Mouse (Mus musculus) intestine, embryonic 16.5 days (tissue): Measurements from ENCODE around the gene Dnah3. TPM values are rescaled to one million over a fixed set of nuclear protein-coding genes. Genes with fewer than 3 reads are reported as not detected.
A peak's percentile ranks its signal among the peaks of the same experiment; 100 is the strongest.

Experiments
- ATAC-seq: fragments of 200-750 bp; cut with Nextera tagmentation; 2 replicates; pipeline ENCODE4 v1.8.0; 2017; ENCODE audit warnings: moderate TSS enrichment, moderate library complexity
- H3K27ac ChIP-seq: fragments of 300-500 bp; sonication (generic); 2 replicates; pipeline ENCODE4 v1.5.1; 2014; ENCODE audit warnings: mild to moderate bottlenecking, low read length
- H3K27me3 ChIP-seq: fragments of 300-500 bp; sonication (generic); replicated peaks from 2 replicates; pipeline ENCODE4 v1.6.1; 2014; ENCODE audit warnings: low read length, control low read depth, mixed read lengths; ENCODE audit not compliant: control insufficient read depth, insufficient read depth
- H3K36me3 ChIP-seq: fragments of 300-500 bp; sonication (generic); 2 replicates; pipeline ENCODE4 v1.6.1; 2014; ENCODE audit warnings: low read length, control low read depth; ENCODE audit not compliant: control insufficient read depth, insufficient read depth
- H3K4me1 ChIP-seq: fragments of 300-500 bp; sonication (generic); 2 replicates; pipeline ENCODE4 v1.6.1; 2014; ENCODE audit warnings: low read length, control low read depth, mixed read lengths; ENCODE audit not compliant: control insufficient read depth, insufficient read depth
- H3K4me2 ChIP-seq: fragments of 300-500 bp; sonication (generic); 2 replicates; pipeline ENCODE4 v1.6.1; 2014; ENCODE audit warnings: low read depth, low read length, control low read depth
- H3K4me3 ChIP-seq: fragments of 300-500 bp; sonication (generic); 2 replicates; pipeline ENCODE4 v1.5.1; 2014; ENCODE audit warnings: mild to moderate bottlenecking, low read length
- H3K9ac ChIP-seq: fragments of 300-500 bp; sonication (generic); 2 replicates; pipeline ENCODE4 v1.6.1; 2014; ENCODE audit warnings: low read depth, low read length
- H3K9me3 ChIP-seq: fragments of 300-500 bp; sonication (generic); 2 replicates; pipeline ENCODE4 v1.6.1; 2016; ENCODE audit warnings: low read length, control low read depth; ENCODE audit not compliant: control insufficient read depth
- WGBS: fragments of 180-500 bp; shearing (Covaris S2); extraction: QIAGEN DNeasy Blood & Tissue Kit; methylation state at CpG from one replicate; pipeline ENCODE4 v1.1.7; 2014; 5-methylcytosine and 5-hydroxymethylcytosine counted together
- polyA plus RNA-seq: library from polyadenylated mRNA; unstranded; fragments of >200 nt; fragmentation: Nextera tagmentation; extraction: Ambion mirVana; gene quantifications from 2 replicates; pipeline ENCODE4 v1.2.1, GENCODE M21; 2015

Gene Dnah3
- polyA plus RNA-seq = not detected in 2 replicates

DNA sequence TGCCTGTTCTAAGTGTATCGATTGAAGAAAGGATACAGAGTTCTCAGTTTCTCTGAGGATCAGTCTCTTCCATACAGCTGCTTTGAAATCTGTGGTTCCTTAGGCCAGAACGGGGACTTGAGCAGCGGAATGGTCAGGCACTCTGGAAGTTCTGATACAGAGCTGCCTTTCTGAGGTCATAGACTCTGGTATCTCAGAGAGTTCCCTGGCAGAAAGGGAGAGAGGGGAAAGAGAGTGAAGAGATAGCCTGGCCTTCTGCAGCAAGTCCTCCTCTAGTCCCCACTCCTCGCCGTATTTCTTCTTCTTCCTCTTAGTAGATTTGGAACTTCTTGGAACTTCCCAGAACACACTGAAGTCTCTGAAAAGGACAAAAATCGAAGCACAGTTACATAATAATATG, at the start of gene Dnah3:
TSS of gene Dnah3 (minus strand) at position 101 of the 400 bp plus-strand sequence.
- no peak within 1 kb of the TSS for H3K27ac ChIP-seq
- no peak within 1 kb of the TSS for H3K4me2 ChIP-seq
- ATAC-seq = no peak
- no peak within 1 kb of the TSS for H3K9ac ChIP-seq
- WGBS = 85% methylated on average over 6 of the region's 6 CpGs
- no peak within 1 kb of the TSS for H3K4me3 ChIP-seq
- no peaks in the 10 kb centered on the region for H3K27me3 ChIP-seq
- no peaks in the 10 kb centered on the region for H3K9me3 ChIP-seq
- H3K4me1 ChIP-seq = no peaks in the 10 kb centered on the region
- H3K36me3 ChIP-seq = no peaks in the 10 kb centered on the region

DNA sequence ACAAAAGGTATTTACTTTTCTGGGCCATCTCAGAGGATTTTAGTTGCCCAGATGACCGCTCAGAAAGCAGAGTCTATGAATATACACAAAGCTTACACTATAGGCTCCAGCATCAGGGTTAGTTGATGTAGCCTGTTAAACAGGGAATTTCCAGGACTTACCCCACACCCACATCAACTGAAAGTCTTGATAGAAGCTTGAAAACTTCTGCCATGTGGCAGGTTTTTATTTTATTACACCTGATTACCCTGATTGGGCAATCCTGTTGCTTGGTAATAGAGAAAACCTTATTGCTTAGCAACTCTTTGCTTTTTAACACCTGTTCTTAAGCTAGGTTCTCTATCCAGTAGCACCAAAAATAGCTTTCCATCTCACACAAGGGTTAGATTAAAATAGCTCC, 47.7 kb upstream of the Dnah3 start:
- Histone ChIP-seq H3K27ac (no peak overlapping the region), H3K4me1 (no peaks in the 10 kb centered on the region), H3K4me2 (no peak overlapping the region), H3K9me3 (no peaks in the 10 kb centered on the region), H3K9ac (no peak overlapping the region), H3K27me3 (no peaks in the 10 kb centered on the region), H3K36me3 (no peaks in the 10 kb centered on the region), H3K4me3 (no peak overlapping the region)
- ATAC-seq = peak; percentile 44; the same call in 1 of the 2 replicates
- 86% methylated on average over 1 of the region's 1 CpGs for WGBS

DNA sequence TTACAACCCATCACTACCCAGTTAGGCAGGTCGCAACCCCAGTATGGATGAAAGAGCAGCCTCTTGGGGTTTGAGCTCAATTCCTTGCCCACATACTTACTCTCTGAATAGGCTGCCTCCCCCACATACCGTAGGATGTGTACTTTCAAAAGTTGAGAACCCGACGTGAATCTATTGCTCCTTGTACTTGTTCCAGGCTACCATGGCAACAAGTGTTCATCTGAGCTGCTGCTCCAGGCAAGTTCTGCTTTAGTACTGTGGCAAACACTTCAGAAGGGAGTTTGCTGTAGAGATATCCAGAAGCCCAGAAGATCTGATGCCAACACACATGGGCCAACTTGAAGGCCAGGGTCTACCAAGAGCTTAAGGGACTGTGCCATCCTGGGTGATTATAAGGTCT, 33.9 kb upstream of the Dnah3 start:
- 73% methylated on average over 4 of the region's 4 CpGs for WGBS
- Histone ChIP-seq H3K36me3 (no peaks in the 10 kb centered on the region), H3K9me3 (no peaks in the 10 kb centered on the region), H3K9ac (no peak overlapping the region), H3K4me2 (no peak overlapping the region), H3K27ac (no peak overlapping the region), H3K4me1 (0 out of 2 replicates have a peak, but pooled peaks cover 9% of the 10 kb centered on the region), H3K27me3 (no peaks in the 10 kb centered on the region), H3K4me3 (no peak overlapping the region)
- ATAC-seq = no peak

- Histone ChIP-seq H3K27me3 (no peaks in the 10 kb centered on the region), H3K36me3 (no peaks in the 10 kb centered on the region), H3K27ac (no peak overlapping the region), H3K9ac (no peak overlapping the region), H3K9me3 (no peaks in the 10 kb centered on the region), H3K4me3 (no peak overlapping the region), H3K4me2 (no peak overlapping the region), H3K4me1 (0 out of 2 replicates have a peak, but pooled peaks cover 9% of the 10 kb centered on the region)
- no peak for ATAC-seq
- 46% methylated on average over 4 of the region's 4 CpGs for WGBS
Measured at GRCm38 (mm10) chr7:120127686-120128059, 32.6 kb upstream of the Dnah3 start.

- no peaks in the 10 kb centered on the region for H3K27me3 ChIP-seq
- no peak overlapping the region for H3K27ac ChIP-seq
- no peak for ATAC-seq
- no peak overlapping the region for H3K4me3 ChIP-seq
- no peaks in the 10 kb centered on the region for H3K9me3 ChIP-seq
- no peaks in the 10 kb centered on the region for H3K36me3 ChIP-seq
- 0 out of 2 replicates have a peak, but pooled peaks cover 9% of the 10 kb centered on the region for H3K4me1 ChIP-seq
- H3K9ac ChIP-seq = no peak overlapping the region
- no peak overlapping the region for H3K4me2 ChIP-seq
- 43% methylated on average over 5 of the region's 5 CpGs for WGBS
Measured at GRCm38 (mm10) chr7:120126976-120127685, 32.1 kb upstream of the Dnah3 start.

DNA sequence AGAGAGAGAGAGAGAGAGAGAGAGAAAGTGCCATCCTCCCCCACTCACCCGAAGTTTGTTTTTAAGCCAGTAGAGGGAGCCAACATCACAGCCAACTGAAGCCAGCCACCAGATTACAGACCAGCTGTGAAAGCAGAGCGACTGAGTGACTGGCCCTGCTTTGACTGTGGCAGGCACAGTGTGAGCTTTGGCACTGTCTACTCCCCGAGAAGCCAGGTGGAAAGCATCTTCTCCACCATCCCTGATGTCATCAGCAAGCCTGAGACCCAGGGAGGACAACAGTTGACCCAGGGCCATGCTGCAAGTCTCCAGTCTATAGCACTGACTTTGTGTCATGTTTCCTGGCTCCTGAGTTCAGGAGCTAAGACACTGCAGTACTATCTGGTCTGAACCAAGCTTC, 29.8 kb upstream of the Dnah3 start:
- no peaks in the 10 kb centered on the region for H3K27me3 ChIP-seq
- no peak overlapping the region for H3K4me2 ChIP-seq
- no peaks in the 10 kb centered on the region for H3K9me3 ChIP-seq
- H3K27ac ChIP-seq = no peak overlapping the region
- H3K4me1 ChIP-seq = 0 out of 2 replicates have a peak, but pooled peaks cover 9% of the 10 kb centered on the region
- no peaks in the 10 kb centered on the region for H3K36me3 ChIP-seq
- no peak overlapping the region for H3K4me3 ChIP-seq
- peak; percentile 85 for ATAC-seq
- H3K9ac ChIP-seq = 0 out of 2 replicates have a peak overlapping the region, but pooled peaks have one; percentile 43
- WGBS = 2% methylated on average over 3 of the region's 3 CpGs

DNA sequence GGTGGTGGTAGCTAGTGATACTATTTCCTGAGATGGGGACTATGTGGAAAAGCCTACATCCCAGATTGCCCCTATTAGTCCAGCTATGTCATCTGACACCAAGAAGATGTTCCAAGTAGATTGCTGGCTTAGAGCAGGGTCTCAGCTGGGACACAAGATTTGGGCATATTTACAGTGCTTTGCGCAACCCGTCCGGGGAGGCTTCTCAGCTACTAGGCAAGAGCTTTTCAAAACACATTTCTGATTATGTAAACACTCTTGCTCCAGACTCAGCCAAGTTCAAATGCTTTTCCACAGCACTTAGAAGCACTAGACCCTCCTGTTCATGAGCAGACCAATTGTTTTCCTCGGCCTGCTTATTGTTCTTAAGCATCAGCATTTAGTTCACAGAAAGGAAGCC, 28.7 kb upstream of the Dnah3 start:
- WGBS = 64% methylated on average over 4 of the region's 4 CpGs
- Histone ChIP-seq H3K27me3 (no peaks in the 10 kb centered on the region), H3K4me3 (no peak overlapping the region), H3K27ac (no peak overlapping the region), H3K9me3 (no peaks in the 10 kb centered on the region), H3K4me2 (no peak overlapping the region), H3K4me1 (0 out of 2 replicates have a peak, but pooled peaks cover 9% of the 10 kb centered on the region), H3K36me3 (no peaks in the 10 kb centered on the region), H3K9ac (no peak overlapping the region)
- peak; percentile 11; the same call in 1 of the 2 replicates for ATAC-seq

DNA sequence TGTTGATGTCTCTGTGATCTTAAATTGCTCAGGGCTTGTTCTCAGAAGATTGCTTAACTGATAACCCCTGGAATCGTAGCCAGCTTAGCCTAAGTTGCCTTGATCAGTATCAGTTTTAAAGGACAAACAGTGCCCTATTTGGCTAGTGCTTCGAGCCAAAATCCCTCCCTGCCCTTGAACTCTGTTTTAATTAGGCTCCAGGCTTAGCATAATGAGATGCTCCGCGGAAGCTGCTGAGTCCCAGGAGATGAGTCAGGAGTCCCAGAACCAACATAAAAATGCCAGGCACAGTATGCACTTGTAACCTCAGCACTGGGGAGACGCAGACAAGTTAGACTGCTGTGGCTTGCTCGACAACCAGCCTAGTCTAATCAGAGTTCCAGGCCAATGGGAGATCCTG, 22.4 kb upstream of the Dnah3 start:
- 49% methylated on average over 6 of the region's 6 CpGs for WGBS
- Histone ChIP-seq H3K4me3 (no peak overlapping the region), H3K9ac (no peak overlapping the region), H3K27me3 (no peaks in the 10 kb centered on the region), H3K9me3 (no peaks in the 10 kb centered on the region), H3K27ac (no peak overlapping the region), H3K36me3 (no peaks in the 10 kb centered on the region), H3K4me2 (no peak overlapping the region), H3K4me1 (no peaks in the 10 kb centered on the region)
- ATAC-seq = no peak

DNA sequence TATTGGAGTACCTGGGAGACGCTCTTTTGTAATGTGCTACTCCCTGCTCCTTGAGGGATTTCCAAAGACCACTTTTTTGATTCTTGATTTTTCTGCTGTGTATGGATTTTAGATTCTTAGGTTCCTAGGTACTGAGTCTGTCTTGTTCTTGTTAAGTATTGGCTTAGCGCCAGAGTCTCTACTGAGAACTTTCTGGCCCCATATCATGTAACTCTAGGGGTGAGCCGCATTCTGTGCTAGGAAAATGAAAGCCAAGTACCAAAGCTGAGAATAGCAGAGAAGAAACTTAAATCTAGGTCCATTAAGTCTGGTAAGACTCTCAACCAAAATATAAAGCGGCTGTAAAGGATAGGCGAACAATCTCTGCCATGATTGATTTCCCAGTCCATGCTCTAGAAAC, 21.9 kb upstream of the Dnah3 start:
- Histone ChIP-seq H3K27me3 (no peaks in the 10 kb centered on the region), H3K9me3 (no peaks in the 10 kb centered on the region), H3K9ac (no peak overlapping the region), H3K27ac (no peak overlapping the region), H3K36me3 (no peaks in the 10 kb centered on the region), H3K4me2 (no peak overlapping the region), H3K4me3 (no peak overlapping the region), H3K4me1 (no peaks in the 10 kb centered on the region)
- ATAC-seq = no peak
- 87% methylated on average over 5 of the region's 5 CpGs for WGBS

DNA sequence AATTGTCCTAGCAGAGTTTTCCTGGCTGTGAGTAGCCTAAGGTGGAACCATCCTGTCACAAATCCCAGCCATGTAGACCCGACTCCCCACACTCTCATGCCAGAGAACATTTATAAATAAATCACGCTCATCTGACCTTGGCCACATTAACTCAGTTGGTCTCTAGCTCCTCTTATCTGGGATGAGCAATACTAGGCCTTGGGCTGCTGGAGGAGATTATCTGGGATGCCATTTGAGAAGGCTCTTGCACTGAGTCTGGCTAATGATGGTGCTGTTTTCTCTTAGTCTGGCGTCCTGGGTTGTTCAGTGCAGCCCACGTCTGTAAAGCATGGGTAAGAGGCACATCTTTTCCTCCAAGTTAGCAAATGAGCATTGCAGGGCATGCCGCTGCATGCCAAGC, 14.6 kb upstream of the Dnah3 start:
- no peak for ATAC-seq
- Histone ChIP-seq H3K4me3 (no peak overlapping the region), H3K36me3 (no peaks in the 10 kb centered on the region), H3K9ac (no peak overlapping the region), H3K27me3 (no peaks in the 10 kb centered on the region), H3K9me3 (no peaks in the 10 kb centered on the region), H3K27ac (no peak overlapping the region), H3K4me2 (no peak overlapping the region), H3K4me1 (no peaks in the 10 kb centered on the region)
- 82% methylated on average over 5 of the region's 5 CpGs for WGBS
